Mouse (Mus musculus): ENCODE results near the gene Fads2.
A peak's percentile ranks its signal among the peaks of the same experiment; 100 is the strongest.

The Fads2 gene

GRCm38 (mm10) chr19:10102054-10102700 lies 631 bp upstream of the Fads2 start:
- no peak for DNase-seq (ENCODE audit: low spot score in 2 of 2)

GRCm38 (mm10) chr19:10100631-10101071 lies 895 bp downstream of the Fads2 start:
- DNase-seq (ENCODE audit: low spot score in 2 of 2) = peak; percentile 73 to 76

GRCm38 (mm10) chr19:10097826-10098225 lies 3.7 kb downstream of the Fads2 start:
- DNase-seq (ENCODE audit: low spot score in 2 of 2) = no peak

GRCm38 (mm10) chr19:10096371-10096876 lies 5.1 kb downstream of the Fads2 start:
- DNase-seq (ENCODE audit: low spot score in 2 of 2) = no peak

GRCm38 (mm10) chr19:10094695-10095094 lies 6.9 kb downstream of the Fads2 start:
- no peak for DNase-seq (ENCODE audit: low spot score in 2 of 2)

- DNase-seq (ENCODE audit: low spot score in 2 of 2) = no peak
Observed at GRCm38 (mm10) chr19:10093829-10094228, 7.7 kb downstream of the Fads2 start.

- DNase-seq (ENCODE audit: low spot score in 2 of 2) = no peak
Observed at GRCm38 (mm10) chr19:10086976-10087375, 14.6 kb downstream of the Fads2 start.

GRCm38 (mm10) chr19:10085454-10085853 lies 16.1 kb downstream of the Fads2 start:
- DNase-seq (ENCODE audit: low spot score in 2 of 2) = peak in 1 of 2 experiments; percentile 37

GRCm38 (mm10) chr19:10082105-10082504 lies 19.4 kb downstream of the Fads2 start:
- DNase-seq (ENCODE audit: low spot score in 2 of 2) = peak in 1 of 2 experiments; percentile 56

GRCm38 (mm10) chr19:10080384-10080783 lies 21.2 kb downstream of the Fads2 start:
- DNase-seq (ENCODE audit: low spot score in 2 of 2) = no peak

GRCm38 (mm10) chr19:10078392-10078791 lies 23.2 kb downstream of the Fads2 start:
- DNase-seq (ENCODE audit: low spot score in 2 of 2) = no peak

GRCm38 (mm10) chr19:10073145-10073544 lies 28.4 kb downstream of the Fads2 start:
- no peak for DNase-seq (ENCODE audit: low spot score in 2 of 2)

GRCm38 (mm10) chr19:10071892-10072291 lies 29.7 kb downstream of the Fads2 start:
- no peak for DNase-seq (ENCODE audit: low spot score in 2 of 2)

- no peak for DNase-seq (ENCODE audit: low spot score in 2 of 2)
Observed at GRCm38 (mm10) chr19:10071166-10071565, 30.4 kb downstream of the Fads2 start.

- DNase-seq (ENCODE audit: low spot score in 2 of 2) = no peak
Observed at GRCm38 (mm10) chr19:10070186-10070980, 31.2 kb downstream of the Fads2 start.

- DNase-seq (ENCODE audit: low spot score in 2 of 2) = no peak
Observed at GRCm38 (mm10) chr19:10067701-10068100, 33.8 kb downstream of the Fads2 start.

- no peak for DNase-seq (ENCODE audit: low spot score in 2 of 2)
Observed at GRCm38 (mm10) chr19:10066502-10066901, 35.0 kb downstream of the Fads2 start.

GRCm38 (mm10) chr19:10066189-10066500 lies 35.4 kb downstream of the Fads2 start:
- DNase-seq (ENCODE audit: low spot score in 2 of 2) = no peak

- DNase-seq (ENCODE audit: low spot score in 2 of 2) = no peak
Observed at GRCm38 (mm10) chr19:10065465-10066188, 35.9 kb downstream of the Fads2 start.

GRCm38 (mm10) chr19:10064173-10065012 lies 37.2 kb downstream of the Fads2 start:
- no peak for DNase-seq (ENCODE audit: low spot score in 2 of 2)

- no peak for DNase-seq (ENCODE audit: low spot score in 2 of 2)
Observed at GRCm38 (mm10) chr19:10062862-10063261, 38.7 kb downstream of the Fads2 start.
